Mouse (Mus musculus): ENCODE measurements at regions not wholly inside any gene's neighbourhood (a gene's known extent, or its start where the extent isn't known, plus 50 kb on each side); places are given as distances from the start of the nearest gene placed in this dataset.

DNA sequence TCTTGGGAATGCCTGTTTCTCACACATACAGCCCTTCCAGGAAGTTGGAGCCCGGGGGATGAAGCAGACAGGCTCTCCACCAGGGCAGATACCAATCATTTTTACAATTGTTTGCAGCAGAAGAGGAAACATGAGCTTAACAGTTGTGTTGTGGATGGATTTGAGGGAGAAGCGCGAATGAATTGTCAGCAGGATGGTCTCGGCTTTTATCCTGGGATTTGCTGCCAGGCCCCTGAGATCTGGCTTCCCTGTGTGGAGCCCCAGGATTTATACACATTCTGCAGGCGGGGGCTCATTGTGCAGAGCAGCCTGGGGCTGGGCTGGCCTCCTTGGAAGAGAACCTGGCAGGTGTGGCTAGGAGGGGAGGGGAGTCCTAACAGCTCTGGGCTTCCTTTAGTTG is 73.9 kb upstream of the Pitx1 start:
- Histone ChIP-seq H3K27ac (ENCODE audit: low read length) (peak overlapping the region; percentile 54; the same call in 1 of the 2 replicates), H3K4me2 (ENCODE audit: low read depth, low read length) (no peak overlapping the region), H3K4me1 (replicated peaks; ENCODE audit: control insufficient read depth, insufficient read depth, low read length) (peaks cover 14% of the 10 kb centered on the region; the same call in 1 of the 2 replicates), H3K36me3 (ENCODE audit: control insufficient read depth, insufficient read depth, low read length) (no peaks in the 10 kb centered on the region), H3K9me3 (ENCODE audit: control insufficient read depth, low read length) (no peaks in the 10 kb centered on the region), H3K9ac (ENCODE audit: low read length) (no peak overlapping the region), H3K27me3 (ENCODE audit: control insufficient read depth, insufficient read depth, low read depth, low read length) (no peaks in the 10 kb centered on the region), H3K4me3 (ENCODE audit: low read length) (no peak overlapping the region)
- 7% methylated on average over 5 of the region's 5 CpGs for WGBS
- ATAC-seq (ENCODE audit: low read depth), result peak; percentile 48

GRCm38 (mm10) chr13:55904884-55905283 is 68.9 kb upstream of the Pitx1 start:
- no peaks in the 10 kb centered on the region for H3K36me3 ChIP-seq (ENCODE audit: control insufficient read depth, insufficient read depth, low read length)
- H3K27me3 ChIP-seq (ENCODE audit: control insufficient read depth, insufficient read depth, low read depth, low read length), result no peaks in the 10 kb centered on the region
- no peak overlapping the region for H3K27ac ChIP-seq (ENCODE audit: low read length)
- ATAC-seq (ENCODE audit: low read depth), result no peak
- H3K4me1 ChIP-seq (replicated peaks; ENCODE audit: control insufficient read depth, insufficient read depth, low read length), result peaks cover 11% of the 10 kb centered on the region
- no peak overlapping the region for H3K9ac ChIP-seq (ENCODE audit: low read length)
- no peak overlapping the region for H3K4me2 ChIP-seq (ENCODE audit: low read depth, low read length)
- no peak overlapping the region for H3K4me3 ChIP-seq (ENCODE audit: low read length)
- 65% methylated on average over 4 of the region's 4 CpGs for WGBS
- no peaks in the 10 kb centered on the region for H3K9me3 ChIP-seq (ENCODE audit: control insufficient read depth, low read length)

GRCm38 (mm10) chr13:55902255-55902654 is 66.3 kb upstream of the Pitx1 start:
- peaks cover 7% of the 10 kb centered on the region for H3K4me1 ChIP-seq (replicated peaks; ENCODE audit: control insufficient read depth, insufficient read depth, low read length)
- H3K4me3 ChIP-seq (ENCODE audit: low read length), result no peak overlapping the region
- no peak overlapping the region for H3K4me2 ChIP-seq (ENCODE audit: low read depth, low read length)
- no peaks in the 10 kb centered on the region for H3K9me3 ChIP-seq (ENCODE audit: control insufficient read depth, low read length)
- no peaks in the 10 kb centered on the region for H3K36me3 ChIP-seq (ENCODE audit: control insufficient read depth, insufficient read depth, low read length)
- no peaks in the 10 kb centered on the region for H3K27me3 ChIP-seq (ENCODE audit: control insufficient read depth, insufficient read depth, low read depth, low read length)
- WGBS, result 8% methylated on average over 11 of the region's 11 CpGs
- H3K27ac ChIP-seq (ENCODE audit: low read length), result no peak overlapping the region
- no peak overlapping the region for H3K9ac ChIP-seq (ENCODE audit: low read length)
- ATAC-seq (ENCODE audit: low read depth), result peak; percentile 71; the same call in 1 of the 2 replicates

DNA sequence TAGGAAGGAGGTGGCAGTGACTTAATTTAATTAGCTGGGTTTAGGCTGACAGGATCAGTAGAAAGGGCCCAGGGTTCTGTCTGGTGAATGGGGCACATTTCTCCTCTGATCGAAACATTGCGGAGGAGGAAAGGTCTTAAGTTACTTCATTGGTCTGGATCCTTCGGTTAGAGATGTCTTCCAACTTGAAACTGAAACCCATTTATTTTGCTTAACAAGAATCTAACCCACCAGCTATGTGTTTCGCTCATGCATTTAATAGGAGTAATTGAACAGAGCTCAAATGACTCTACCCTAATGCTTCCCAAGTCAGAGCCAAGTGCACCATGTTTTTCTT is 64.2 kb upstream of the Pitx1 start:
- Histone ChIP-seq H3K9me3 (ENCODE audit: control insufficient read depth, low read length) (no peaks in the 10 kb centered on the region), H3K9ac (ENCODE audit: low read length) (no peak overlapping the region), H3K27me3 (ENCODE audit: control insufficient read depth, insufficient read depth, low read depth, low read length) (no peaks in the 10 kb centered on the region), H3K4me1 (replicated peaks; ENCODE audit: control insufficient read depth, insufficient read depth, low read length) (peaks cover 7% of the 10 kb centered on the region), H3K4me2 (ENCODE audit: low read depth, low read length) (no peak overlapping the region), H3K27ac (ENCODE audit: low read length) (no peak overlapping the region), H3K36me3 (ENCODE audit: control insufficient read depth, insufficient read depth, low read length) (no peaks in the 10 kb centered on the region), H3K4me3 (ENCODE audit: low read length) (no peak overlapping the region)
- no peak for ATAC-seq (ENCODE audit: low read depth)
- 94% methylated on average over 4 of the region's 4 CpGs for WGBS

GRCm38 (mm10) chr13:55899501-55900189 is 63.7 kb upstream of the Pitx1 start:
- H3K4me3 ChIP-seq (ENCODE audit: low read length), result no peak overlapping the region
- H3K4me2 ChIP-seq (ENCODE audit: low read depth, low read length), result no peak overlapping the region
- no peak for ATAC-seq (ENCODE audit: low read depth)
- no peaks in the 10 kb centered on the region for H3K36me3 ChIP-seq (ENCODE audit: control insufficient read depth, insufficient read depth, low read length)
- no peaks in the 10 kb centered on the region for H3K27me3 ChIP-seq (ENCODE audit: control insufficient read depth, insufficient read depth, low read depth, low read length)
- no peak overlapping the region for H3K27ac ChIP-seq (ENCODE audit: low read length)
- H3K9me3 ChIP-seq (ENCODE audit: control insufficient read depth, low read length), result no peaks in the 10 kb centered on the region
- peaks cover 7% of the 10 kb centered on the region for H3K4me1 ChIP-seq (replicated peaks; ENCODE audit: control insufficient read depth, insufficient read depth, low read length)
- no peak overlapping the region for H3K9ac ChIP-seq (ENCODE audit: low read length)
- 77% methylated on average over 10 of the region's 10 CpGs for WGBS

GRCm38 (mm10) chr13:55898999-55899398 is 63.0 kb upstream of the Pitx1 start:
- Histone ChIP-seq H3K36me3 (ENCODE audit: control insufficient read depth, insufficient read depth, low read length) (no peaks in the 10 kb centered on the region), H3K4me1 (replicated peaks; ENCODE audit: control insufficient read depth, insufficient read depth, low read length) (peaks cover 7% of the 10 kb centered on the region), H3K4me2 (ENCODE audit: low read depth, low read length) (no peak overlapping the region), H3K9ac (ENCODE audit: low read length) (no peak overlapping the region), H3K9me3 (ENCODE audit: control insufficient read depth, low read length) (no peaks in the 10 kb centered on the region), H3K27ac (ENCODE audit: low read length) (no peak overlapping the region), H3K27me3 (ENCODE audit: control insufficient read depth, insufficient read depth, low read depth, low read length) (no peaks in the 10 kb centered on the region), H3K4me3 (ENCODE audit: low read length) (no peak overlapping the region)
- no peak for ATAC-seq (ENCODE audit: low read depth)
- WGBS, result 47% methylated on average over 8 of the region's 8 CpGs

GRCm38 (mm10) chr13:55898257-55898950 is 62.4 kb upstream of the Pitx1 start:
- ATAC-seq (ENCODE audit: low read depth), result no peak
- H3K9me3 ChIP-seq (ENCODE audit: control insufficient read depth, low read length), result no peaks in the 10 kb centered on the region
- no peak overlapping the region for H3K27ac ChIP-seq (ENCODE audit: low read length)
- no peaks in the 10 kb centered on the region for H3K27me3 ChIP-seq (ENCODE audit: control insufficient read depth, insufficient read depth, low read depth, low read length)
- H3K9ac ChIP-seq (ENCODE audit: low read length), result no peak overlapping the region
- 81% methylated on average over 17 of the region's 17 CpGs for WGBS
- H3K36me3 ChIP-seq (ENCODE audit: control insufficient read depth, insufficient read depth, low read length), result no peaks in the 10 kb centered on the region
- no peak overlapping the region for H3K4me2 ChIP-seq (ENCODE audit: low read depth, low read length)
- H3K4me1 ChIP-seq (replicated peaks; ENCODE audit: control insufficient read depth, insufficient read depth, low read length), result peaks cover 7% of the 10 kb centered on the region
- no peak overlapping the region for H3K4me3 ChIP-seq (ENCODE audit: low read length)

GRCm38 (mm10) chr13:55895505-55895904 is 59.5 kb upstream of the Pitx1 start:
- no peaks in the 10 kb centered on the region for H3K4me1 ChIP-seq (replicated peaks; ENCODE audit: control insufficient read depth, insufficient read depth, low read length)
- no peak overlapping the region for H3K27ac ChIP-seq (ENCODE audit: low read length)
- no peaks in the 10 kb centered on the region for H3K36me3 ChIP-seq (ENCODE audit: control insufficient read depth, insufficient read depth, low read length)
- WGBS, result 91% methylated on average over 5 of the region's 5 CpGs
- no peak overlapping the region for H3K9ac ChIP-seq (ENCODE audit: low read length)
- no peak overlapping the region for H3K4me2 ChIP-seq (ENCODE audit: low read depth, low read length)
- ATAC-seq (ENCODE audit: low read depth), result no peak
- no peaks in the 10 kb centered on the region for H3K27me3 ChIP-seq (ENCODE audit: control insufficient read depth, insufficient read depth, low read depth, low read length)
- H3K9me3 ChIP-seq (ENCODE audit: control insufficient read depth, low read length), result no peaks in the 10 kb centered on the region
- no peak overlapping the region for H3K4me3 ChIP-seq (ENCODE audit: low read length)

DNA sequence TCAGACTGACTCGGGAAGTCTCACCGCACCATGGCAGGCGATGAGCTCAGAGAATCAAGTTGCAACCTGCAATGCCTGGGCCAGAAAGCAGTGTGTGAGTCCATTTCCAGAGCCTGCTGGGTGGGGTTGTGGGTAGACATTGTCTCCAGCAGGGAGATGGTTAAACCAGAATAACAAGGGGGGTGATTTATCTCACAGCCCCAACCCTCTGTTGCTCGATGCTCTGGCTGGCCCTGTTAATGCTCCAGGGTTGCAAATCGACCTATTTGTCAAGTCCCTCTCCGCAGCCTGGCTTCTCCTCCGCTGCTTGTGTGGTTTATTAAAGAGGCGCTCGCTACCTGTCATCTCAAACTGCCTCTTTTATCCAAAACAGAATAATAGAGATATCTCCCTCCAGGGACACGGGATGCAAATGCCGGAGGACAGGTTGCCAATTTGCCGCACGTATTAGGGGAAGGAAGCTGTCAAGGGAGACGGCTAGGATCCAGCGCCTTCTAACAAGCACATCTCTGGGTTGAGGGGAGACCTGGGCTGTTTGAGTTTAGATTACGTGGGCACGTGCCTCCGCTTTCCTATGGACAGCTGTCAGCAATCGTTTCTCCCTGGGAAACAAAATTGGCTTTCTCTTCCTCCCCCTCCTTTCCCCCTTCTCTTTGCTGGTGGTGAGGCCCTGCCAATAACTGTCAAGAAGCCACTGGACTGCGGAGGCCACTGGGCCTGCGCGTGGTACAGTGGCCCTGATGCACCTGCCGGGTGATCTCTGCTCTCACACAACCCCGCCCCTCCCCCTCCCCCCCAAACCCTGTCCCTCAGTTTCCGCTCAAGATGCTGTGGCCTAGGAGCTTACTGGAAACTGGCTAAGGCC is 57.4 kb upstream of the Pitx1 start:
- Histone ChIP-seq H3K9me3 (ENCODE audit: control insufficient read depth, low read length) (no peaks in the 10 kb centered on the region), H3K4me1 (replicated peaks; ENCODE audit: control insufficient read depth, insufficient read depth, low read length) (no peaks in the 10 kb centered on the region), H3K4me2 (ENCODE audit: low read depth, low read length) (no peak overlapping the region), H3K36me3 (ENCODE audit: control insufficient read depth, insufficient read depth, low read length) (no peaks in the 10 kb centered on the region), H3K4me3 (ENCODE audit: low read length) (no peak overlapping the region), H3K9ac (ENCODE audit: low read length) (no peak overlapping the region), H3K27me3 (ENCODE audit: control insufficient read depth, insufficient read depth, low read depth, low read length) (no peaks in the 10 kb centered on the region), H3K27ac (ENCODE audit: low read length) (no peak overlapping the region)
- no peak for ATAC-seq (ENCODE audit: low read depth)
- WGBS, result 67% methylated on average over 25 of the region's 25 CpGs

Measured in lung, embryonic 16.5 days (tissue).